Mouse (Mus musculus) liver, embryonic 12.5 days (tissue): ENCODE results near the gene Yif1a. TPM values are rescaled to one million over a fixed set of nuclear protein-coding genes. Genes with fewer than 3 reads are reported as not detected.

Experiments used
- ATAC-seq: fragments of 200-750 bp; cut with Nextera tagmentation; 2 replicates; pipeline ENCODE4 v1.8.0; 2017; ENCODE audit warnings: moderate number of reproducible peaks, mild to moderate bottlenecking, moderate library complexity
- H3K27ac ChIP-seq: fragments of 300-500 bp; sonication (generic); 2 replicates; pipeline ENCODE4 v1.5.1; 2016; ENCODE audit warnings: mild to moderate bottlenecking
- H3K27me3 ChIP-seq: fragments of 300-500 bp; sonication (generic); replicated peaks from 2 replicates; pipeline ENCODE4 v1.6.1; 2016; ENCODE audit warnings: mild to moderate bottlenecking, moderate library complexity
- H3K36me3 ChIP-seq: fragments of 300-500 bp; sonication (generic); 2 replicates; pipeline ENCODE4 v1.6.1; 2016; ENCODE audit warnings: mild to moderate bottlenecking, moderate library complexity
- H3K4me1 ChIP-seq: fragments of 300-500 bp; sonication (generic); 2 replicates; pipeline ENCODE4 v1.6.1; 2016
- H3K4me2 ChIP-seq: fragments of 300-500 bp; sonication (generic); 2 replicates; pipeline ENCODE4 v1.6.1; 2016; ENCODE audit warnings: mild to moderate bottlenecking, moderate library complexity
- H3K4me3 ChIP-seq: fragments of 300-500 bp; sonication (generic); 2 replicates; pipeline ENCODE4 v1.5.1; 2016; ENCODE audit warnings: mild to moderate bottlenecking, moderate library complexity
- H3K9ac ChIP-seq: fragments of 300-500 bp; sonication (generic); 2 replicates; pipeline ENCODE4 v1.6.1; 2016; ENCODE audit warnings: mild to moderate bottlenecking, moderate library complexity
- H3K9me3 ChIP-seq: fragments of 300-500 bp; sonication (generic); replicated peaks from 2 replicates; pipeline ENCODE4 v1.6.1; 2016; ENCODE audit warnings: mild to moderate bottlenecking, moderate library complexity
- WGBS: fragments of 180-500 bp; shearing (Covaris S2); methylation state at CpG from one replicate; pipeline ENCODE4 v1.1.7; 2016; ENCODE audit not compliant: insufficient replicate concordance; 5-methylcytosine and 5-hydroxymethylcytosine counted together
- polyA plus RNA-seq: library from polyadenylated mRNA; unstranded; fragments of >200 nt; fragmentation: Nextera tagmentation; extraction: Ambion mirVana; gene quantifications from 2 replicates; pipeline ENCODE4 v1.2.1, GENCODE M21; 2016

The Yif1a gene
- polyA plus RNA-seq: 51.7 and 53.9 TPM in 2 replicates

- ATAC-seq: peak; percentile 90
- peaks cover 34% of the 10 kb centered on the region for H3K36me3 ChIP-seq
- under 1% methylated on average over 58 of the region's 58 CpGs for WGBS
- peak within 1 kb of the TSS; percentile 84 for H3K4me2 ChIP-seq
- H3K9ac ChIP-seq: peak within 1 kb of the TSS; percentile 74
- H3K4me3 ChIP-seq: peak within 1 kb of the TSS; percentile 84
- H3K9me3 ChIP-seq: no peaks in the 10 kb centered on the region
- H3K27me3 ChIP-seq: peaks cover 42% of the 10 kb centered on the region
- peaks cover 31% of the 10 kb centered on the region for H3K4me1 ChIP-seq
- H3K27ac ChIP-seq: peak within 1 kb of the TSS; percentile 87
Observed at GRCm38 (mm10) chr19:5087884-5088728, at the start of gene Yif1a. TSS of gene Yif1a (plus strand) at chr19:5088538.

DNA sequence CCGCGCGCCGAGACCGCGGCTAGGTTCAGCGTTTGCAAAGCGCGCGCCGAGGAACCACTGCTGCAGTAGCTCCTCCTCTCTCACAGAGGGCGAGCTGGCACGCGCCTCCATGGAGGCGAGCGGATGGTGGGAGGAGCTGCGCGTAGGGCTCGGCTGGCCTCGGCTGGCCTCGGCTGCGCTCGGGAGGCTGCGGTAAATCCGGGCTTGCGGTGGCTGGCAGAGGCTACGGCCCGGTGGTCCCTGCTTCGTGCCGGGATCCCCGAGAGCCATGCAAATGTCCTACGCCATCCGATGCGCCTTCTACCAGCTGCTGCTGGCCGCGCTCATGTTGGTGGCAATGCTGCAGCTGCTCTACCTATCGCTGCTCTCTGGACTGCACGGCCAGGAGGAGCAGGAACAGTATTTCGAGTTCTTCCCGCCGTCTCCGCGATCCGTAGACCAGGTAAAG, 49.6 kb upstream of the Yif1a start, which contains the start of the genes B4gat1 and AC124502.3:
TSS of gene B4gat1 (plus strand) at position 118 of the 448 bp plus-strand sequence.
TSS of gene AC124502.3 (plus strand) at position 183 of the 448 bp plus-strand sequence.
- peaks cover 14% of the 10 kb centered on the region for H3K27me3 ChIP-seq
- peak within 1 kb of the TSS; percentile 59; the same call in 1 of the 2 replicates for H3K27ac ChIP-seq
- peaks cover 9% of the 10 kb centered on the region; the same call in 1 of the 2 replicates for H3K36me3 ChIP-seq
- WGBS: under 1% methylated on average over 41 of the region's 44 CpGs
- peak; percentile 81 for ATAC-seq
- peak within 1 kb of the TSS; percentile 77 for H3K4me3 ChIP-seq
- H3K4me2 ChIP-seq: peak within 1 kb of the TSS; percentile 91
- peaks cover 42% of the 10 kb centered on the region for H3K4me1 ChIP-seq
- peak within 1 kb of the TSS; percentile 73 for H3K9ac ChIP-seq
- H3K9me3 ChIP-seq: no peaks in the 10 kb centered on the region

GRCm38 (mm10) chr19:5039301-5040114, 48.8 kb upstream of the Yif1a start:
- no peak for ATAC-seq
- 22% methylated on average over 41 of the region's 41 CpGs for WGBS
- peaks cover 14% of the 10 kb centered on the region for H3K27me3 ChIP-seq
- H3K9me3 ChIP-seq: no peaks in the 10 kb centered on the region
- peak overlapping the region; percentile 77 for H3K4me3 ChIP-seq
- peaks cover 42% of the 10 kb centered on the region for H3K4me1 ChIP-seq
- peaks cover 12% of the 10 kb centered on the region; the same call in 1 of the 2 replicates for H3K36me3 ChIP-seq
- H3K9ac ChIP-seq: peak overlapping the region; percentile 73
- peak overlapping the region; percentile 59; the same call in 1 of the 2 replicates for H3K27ac ChIP-seq
- H3K4me2 ChIP-seq: peak overlapping the region; percentile 91

- H3K9ac ChIP-seq: peak within 1 kb of the TSS; percentile 79
- peak within 1 kb of the TSS; percentile 77 for H3K4me3 ChIP-seq
- H3K27me3 ChIP-seq: peaks cover 11% of the 10 kb centered on the region
- H3K27ac ChIP-seq: peak within 1 kb of the TSS; percentile 89
- peak within 1 kb of the TSS; percentile 91 for H3K4me2 ChIP-seq
- WGBS: 2% methylated on average over 40 of the region's 40 CpGs
- no peaks in the 10 kb centered on the region for H3K9me3 ChIP-seq
- H3K4me1 ChIP-seq: peaks cover 42% of the 10 kb centered on the region
- peaks cover 18% of the 10 kb centered on the region for H3K36me3 ChIP-seq
- ATAC-seq: peak; percentile 82
Observed at GRCm38 (mm10) chr19:5040862-5041523, 47.3 kb upstream of the Yif1a start, which contains the start of gene Brms1. TSS of gene Brms1 (plus strand) at chr19:5041354.

DNA sequence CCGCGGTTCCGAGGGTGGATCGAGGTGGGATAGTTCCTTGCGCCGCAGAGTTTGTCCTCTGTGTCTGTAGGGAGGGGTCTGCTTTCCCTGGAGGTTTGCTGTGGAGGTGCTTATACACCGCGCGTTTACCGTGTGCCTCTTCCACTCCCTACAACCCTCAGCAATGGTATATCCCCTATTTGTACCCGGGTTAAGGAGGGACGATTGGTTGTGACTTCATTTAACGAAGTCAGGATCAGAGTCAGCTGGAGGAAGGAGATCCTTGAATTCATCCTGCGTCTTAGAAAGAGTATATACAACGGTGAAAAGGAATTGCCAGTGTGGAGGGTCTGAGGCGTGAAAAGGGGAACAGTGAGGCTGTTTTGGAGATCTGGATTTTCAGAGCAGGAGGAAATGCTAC, 46.8 kb upstream of the Yif1a start:
- H3K9ac ChIP-seq: peak overlapping the region; percentile 79
- peak overlapping the region; percentile 91 for H3K4me2 ChIP-seq
- H3K9me3 ChIP-seq: no peaks in the 10 kb centered on the region
- H3K4me3 ChIP-seq: peak overlapping the region; percentile 77
- H3K27me3 ChIP-seq: peaks cover 11% of the 10 kb centered on the region
- peaks cover 42% of the 10 kb centered on the region for H3K4me1 ChIP-seq
- peak overlapping the region; percentile 89 for H3K27ac ChIP-seq
- peaks cover 24% of the 10 kb centered on the region for H3K36me3 ChIP-seq
- WGBS: under 1% methylated on average over 16 of the region's 16 CpGs
- ATAC-seq: no peak; the same call in 1 of the 2 replicates

- Histone ChIP-seq H3K27ac (no peak overlapping the region), H3K4me2 (no peak overlapping the region), H3K27me3 (peaks cover 7% of the 10 kb centered on the region), H3K36me3 (peaks cover 57% of the 10 kb centered on the region), H3K9me3 (no peaks in the 10 kb centered on the region), H3K9ac (no peak overlapping the region), H3K4me1 (peaks cover 26% of the 10 kb centered on the region), H3K4me3 (no peak overlapping the region)
- WGBS: 71% methylated on average over 4 of the region's 4 CpGs
- no peak for ATAC-seq
Observed at GRCm38 (mm10) chr19:5045531-5045930, 42.8 kb upstream of the Yif1a start.

GRCm38 (mm10) chr19:5048138-5049056, 39.9 kb upstream of the Yif1a start:
- Histone ChIP-seq H3K27me3 (peaks cover 36% of the 10 kb centered on the region), H3K27ac (no peak overlapping the region), H3K4me2 (no peak overlapping the region), H3K4me1 (peaks cover 19% of the 10 kb centered on the region), H3K9ac (no peak overlapping the region), H3K4me3 (no peak overlapping the region), H3K36me3 (peaks cover 52% of the 10 kb centered on the region), H3K9me3 (no peaks in the 10 kb centered on the region)
- 80% methylated on average over 14 of the region's 14 CpGs for WGBS
- ATAC-seq: no peak

DNA sequence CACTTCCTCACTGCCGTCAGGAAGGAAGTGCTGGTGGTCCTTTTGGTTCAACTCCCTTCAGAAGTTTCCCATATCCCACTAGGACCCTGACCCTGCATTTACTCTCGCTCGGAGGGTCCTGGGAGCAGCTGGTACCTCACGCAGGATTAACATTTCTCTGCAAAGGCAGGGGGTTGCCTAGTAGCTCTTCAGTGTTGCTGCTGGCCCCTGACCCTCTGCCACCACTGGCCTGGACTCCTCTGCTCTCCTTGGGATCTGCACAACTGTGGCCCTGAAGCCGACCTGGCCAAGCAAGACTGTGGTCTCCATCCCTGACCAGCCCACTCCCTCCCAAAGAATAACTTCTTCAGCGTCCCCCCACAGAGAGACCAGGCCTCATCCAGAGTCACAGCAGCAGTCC, 39.0 kb upstream of the Yif1a start:
- 76% methylated on average over 6 of the region's 6 CpGs for WGBS
- Histone ChIP-seq H3K27me3 (peaks cover 40% of the 10 kb centered on the region), H3K36me3 (peaks cover 45% of the 10 kb centered on the region), H3K4me1 (peaks cover 19% of the 10 kb centered on the region), H3K9ac (no peak overlapping the region), H3K9me3 (no peaks in the 10 kb centered on the region), H3K4me2 (no peak overlapping the region), H3K27ac (no peak overlapping the region), H3K4me3 (no peak overlapping the region)
- no peak for ATAC-seq

GRCm38 (mm10) chr19:5050047-5050905, 38.1 kb upstream of the Yif1a start, which contains the start of gene Rin1:
TSS of gene Rin1 (plus strand) at chr19:5050481.
- Histone ChIP-seq H3K4me2 (peak within 1 kb of the TSS; percentile 40), H3K4me3 (peak within 1 kb of the TSS; percentile 12; the same call in 1 of the 2 replicates), H3K27me3 (peaks cover 48% of the 10 kb centered on the region), H3K9me3 (no peaks in the 10 kb centered on the region), H3K4me1 (peaks cover 19% of the 10 kb centered on the region), H3K9ac (no peak within 1 kb of the TSS), H3K27ac (no peak within 1 kb of the TSS), H3K36me3 (peaks cover 45% of the 10 kb centered on the region)
- WGBS: 27% methylated on average over 14 of the region's 14 CpGs
- ATAC-seq: no peak

- Histone ChIP-seq H3K27me3 (peaks cover 56% of the 10 kb centered on the region), H3K36me3 (peaks cover 38% of the 10 kb centered on the region), H3K4me2 (peak overlapping the region; percentile 40), H3K9ac (no peak overlapping the region), H3K27ac (no peak overlapping the region), H3K4me1 (peaks cover 19% of the 10 kb centered on the region), H3K9me3 (no peaks in the 10 kb centered on the region), H3K4me3 (peak overlapping the region; percentile 12; the same call in 1 of the 2 replicates)
- ATAC-seq: 0 out of 2 replicates have a peak, but pooled peaks have one; percentile 10
- 14% methylated on average over 17 of the region's 17 CpGs for WGBS
Observed at GRCm38 (mm10) chr19:5051031-5051430, 37.3 kb upstream of the Yif1a start.
